Comparison of ENCODE assay signal across 9 mouse cellular contexts in genomic region chr6:66401868-66402440, GRCm38 (mm10).
DNase-seq lines count a peak whose midpoint lies in the region; ATAC-seq and TF ChIP-seq lines count a peak whose summit lies in the region.
"Had no signal": no experiment of that assay in that cellular context is flagged by ENCODE, and none has a peak within 500 bp of the region (broad histone marks: within the 10 kb centered on the region; RNA-seq: fewer than 3 reads in every experiment).

No protein-coding gene starts in this region.

- no peaks in the 10 kb centered on the region for H3K27me3 ChIP-seq in embryonic facial prominence, embryonic 13.5 days
- no peaks in the 10 kb centered on the region for H3K27me3 ChIP-seq in neural tube, embryonic 15.5 days (replicated peaks)
- H3K27me3 ChIP-seq: embryonic facial prominence, embryonic 15.5 days; lung, embryonic 15.5 days had no signal

- no peak overlapping the region; the same call in 1 of the 2 replicates for H3K4me3 ChIP-seq in layer of hippocampus, adult 2 months
- no peak overlapping the region for H3K4me3 ChIP-seq in embryonic facial prominence, embryonic 13.5 days
- no peak overlapping the region for H3K4me3 ChIP-seq in neural tube, embryonic 15.5 days (replicated peaks)
- H3K4me3 ChIP-seq: embryonic facial prominence, embryonic 15.5 days; lung, embryonic 15.5 days had no signal

- no peak for ATAC-seq in embryonic facial prominence, embryonic 13.5 days (ENCODE audit: insufficient number of reproducible peaks, insufficient read depth, low FRiP score, low TSS enrichment, low read depth)
- ATAC-seq in neural tube, embryonic 15.5 days (ENCODE audit: low FRiP score): no peak

- peaks cover 7% of the 10 kb centered on the region for H3K4me1 ChIP-seq in embryonic facial prominence, embryonic 13.5 days
- peaks cover 9% of the 10 kb centered on the region; the same call in 1 of the 2 replicates for H3K4me1 ChIP-seq in neural tube, embryonic 15.5 days
- H3K4me1 ChIP-seq: lung, embryonic 15.5 days had no signal

- no peak overlapping the region for H3K9ac ChIP-seq in embryonic facial prominence, embryonic 13.5 days
- H3K9ac ChIP-seq in neural tube, embryonic 15.5 days (replicated peaks): no peak overlapping the region
- H3K9ac ChIP-seq: embryonic facial prominence, embryonic 15.5 days; lung, embryonic 15.5 days had no signal

- no peaks in the 10 kb centered on the region for H3K9me3 ChIP-seq in embryonic facial prominence, embryonic 13.5 days
- no peaks in the 10 kb centered on the region for H3K9me3 ChIP-seq in neural tube, embryonic 15.5 days (replicated peaks)
- H3K9me3 ChIP-seq: embryonic facial prominence, embryonic 15.5 days; lung, embryonic 15.5 days had no signal

- no peak for TF ChIP-seq CTCF in layer of hippocampus, adult 2 months (conservative IDR thresholded peaks at IDR 0.05)

- no peaks in the 10 kb centered on the region for H3K36me3 ChIP-seq in embryonic facial prominence, embryonic 13.5 days
- no peaks in the 10 kb centered on the region for H3K36me3 ChIP-seq in neural tube, embryonic 15.5 days
- H3K36me3 ChIP-seq: embryonic facial prominence, embryonic 15.5 days; lung, embryonic 15.5 days had no signal

- 0 out of 2 replicates have a peak overlapping the region, but pooled peaks have one; percentile 11 for H3K4me2 ChIP-seq in embryonic facial prominence, embryonic 13.5 days
- no peak overlapping the region for H3K4me2 ChIP-seq in neural tube, embryonic 15.5 days
- H3K4me2 ChIP-seq: embryonic facial prominence, embryonic 15.5 days; lung, embryonic 15.5 days had no signal

- WGBS in embryonic facial prominence, embryonic 13.5 days: 25% methylated on average over 5 of the region's 5 CpGs
- 14% methylated on average over 5 of the region's 5 CpGs for WGBS in neural tube, embryonic 15.5 days

- H3K27ac ChIP-seq in layer of hippocampus, adult 2 months: peak overlapping the region; percentile 29
- peak overlapping the region; percentile 44; the same call in 1 of the 2 replicates for H3K27ac ChIP-seq in embryonic facial prominence, embryonic 13.5 days
- peak overlapping the region; percentile 60; the same call in 1 of the 2 replicates for H3K27ac ChIP-seq in neural tube, embryonic 15.5 days (replicated peaks)
- H3K27ac ChIP-seq: embryonic facial prominence, embryonic 15.5 days; lung, embryonic 15.5 days had no signal

- DNase-seq in layer of hippocampus, adult 2 months (ENCODE audit: low spot score in 2 of 2): no peak
- DNase-seq in layer of hippocampus, postnatal 10 days (ENCODE audit: low spot score in 2 of 2): no peak
- DNase-seq in induced T-regulatory cell, adult 2 months (ENCODE audit: low read depth): peak; percentile 2
- no peak for DNase-seq in adrenal gland, adult 18-20 months (ENCODE audit: low spot score in 2 of 2)
- no peak for DNase-seq in lung, postnatal 4 days
